Mouse (Mus musculus): ENCODE measurements around the gene Iqcg. TPM values are rescaled to one million over a fixed set of nuclear protein-coding genes. Genes with fewer than 3 reads are reported as not detected.

Iqcg gene
- total and polyA plus RNA-seq, 3 experiments = 0.01 to 2.0 (median 1.8) TPM

DNA sequence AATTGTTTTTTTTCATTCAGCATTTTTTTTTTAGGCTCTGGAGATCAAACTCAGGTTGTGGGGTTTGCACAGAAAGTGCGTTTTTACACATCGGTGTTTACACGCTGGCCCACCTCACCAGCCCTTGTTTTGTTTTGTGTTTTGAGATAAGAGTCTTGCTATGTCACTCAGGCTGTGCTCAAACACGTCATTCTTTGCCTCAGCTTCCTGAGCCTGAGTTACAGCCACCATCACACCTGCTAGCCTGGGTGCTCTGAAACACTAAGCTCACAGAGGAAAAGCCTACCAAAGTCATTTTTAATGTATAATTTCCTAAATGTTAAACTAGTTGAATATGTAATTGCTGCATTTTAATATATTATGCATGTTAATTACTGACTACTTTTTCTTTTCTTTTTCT is 74.6 kb downstream of the Iqcg start:
- DNase-seq = no peak

DNA sequence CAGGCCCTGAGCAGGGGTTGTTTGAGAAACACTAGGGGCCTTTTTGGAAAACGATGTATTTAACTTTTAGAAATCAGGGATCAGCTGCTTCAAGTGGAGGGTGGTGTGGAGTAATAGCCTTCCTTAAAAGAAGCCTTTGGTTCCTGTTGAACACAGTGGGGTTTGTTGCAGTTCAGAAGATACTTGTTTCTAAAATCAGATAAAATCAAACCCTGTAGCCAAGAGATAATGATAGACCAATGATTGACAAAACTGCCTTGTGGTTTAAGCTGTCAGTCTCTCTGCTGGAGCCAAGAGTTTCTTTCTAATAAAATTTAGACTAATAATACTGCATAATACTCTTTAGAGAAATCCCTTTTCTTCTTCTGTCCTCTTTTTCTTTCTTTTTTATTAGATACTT is 75.8 kb downstream of the Iqcg start:
- no peak for DNase-seq

DNA sequence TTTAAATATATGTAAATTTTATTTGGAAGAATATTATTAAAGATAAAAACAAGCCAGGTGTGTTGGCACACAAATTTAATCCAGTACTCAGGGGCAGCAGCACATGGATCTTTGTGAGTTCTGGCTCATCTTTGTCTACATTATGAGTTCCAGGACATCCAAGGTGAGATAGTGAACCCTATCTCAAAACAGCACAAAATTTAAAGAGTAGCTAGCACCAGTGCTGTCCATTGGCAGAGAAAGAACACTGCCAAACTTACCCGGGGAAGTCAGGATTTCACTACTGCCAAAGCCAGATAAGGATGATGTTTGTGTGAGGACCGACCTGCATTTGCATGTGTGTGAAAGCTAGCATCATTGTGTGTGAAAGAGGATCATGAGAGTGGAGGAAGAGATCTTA is 83.0 kb downstream of the Iqcg start:
- DNase-seq = no peak

DNA sequence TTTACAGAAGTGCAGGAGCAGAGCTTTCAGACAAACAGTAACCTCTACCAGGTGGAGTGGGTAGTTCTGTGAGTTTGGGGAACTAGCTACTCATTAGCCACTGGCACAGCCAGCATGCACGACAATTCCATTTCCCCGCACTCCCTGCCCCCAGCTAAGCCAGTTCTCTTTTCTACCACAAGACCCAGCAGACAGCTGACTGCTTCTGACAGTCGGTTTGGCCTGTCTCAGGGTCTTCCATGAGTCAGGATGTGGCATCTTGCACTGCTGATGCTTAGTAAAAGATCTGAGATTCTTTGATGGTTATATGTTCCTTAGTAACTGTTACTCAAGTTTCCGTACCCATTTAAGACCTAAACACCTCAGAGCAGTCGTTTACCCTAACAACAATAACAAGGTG is 83.5 kb downstream of the Iqcg start:
- no peak for DNase-seq

Small RNAs within 50 kb of the gene (microRNA-seq; reads per million reads assigned to microRNA genes)
- 0 reads per million in 2 experiments for gene Gm22231
- gene Mir1947 = 8.6 to 18.6 reads per million in 2 experiments

Other genes starting within 250 kb of the Iqcg start
- not detected for gene Smbd1, start 245.7 kb downstream of the Iqcg start, total RNA-seq (2021)
- gene Smbd1, start 245.7 kb downstream of the Iqcg start, polyA plus RNA-seq (2012; rRNA removed) = not detected in 2 replicates
- gene Fyttd1, start 178.7 kb downstream of the Iqcg start, total RNA-seq (2021) = 100 to 1,000 TPM; 102 to 133 TPM
- gene Fyttd1, start 178.7 kb downstream of the Iqcg start, polyA plus RNA-seq (2012; rRNA removed) = 2.7 and 2.9 TPM in 2 replicates
- 10 to 100 TPM; 23.7 to 32.4 TPM for gene Rubcn, start 178.5 kb downstream of the Iqcg start, total RNA-seq (2021)
- 31.1 TPM in 2 replicates for gene Rubcn, start 178.5 kb downstream of the Iqcg start, polyA plus RNA-seq (2012; rRNA removed)
- 10 to 100 TPM; 31.3 to 37.6 TPM for gene Lrch3, start 142.1 kb downstream of the Iqcg start, total RNA-seq (2021)
- 14.9 and 17.8 TPM in 2 replicates for gene Lrch3, start 142.1 kb downstream of the Iqcg start, polyA plus RNA-seq (2012; rRNA removed)
- gene Rpl35a, start 235 bp upstream of the Iqcg start, total RNA-seq (2021) = 100 to 1,000 TPM; 378 to 722 TPM
- 23.8 and 26.0 TPM in 2 replicates for gene Rpl35a, start 235 bp upstream of the Iqcg start, polyA plus RNA-seq (2012; rRNA removed)
- gene Lmln, start 6.3 kb upstream of the Iqcg start, total RNA-seq (2021) = 10 to 100 TPM; 16.5 to 17.2 TPM
- gene Lmln, start 6.3 kb upstream of the Iqcg start, polyA plus RNA-seq (2012; rRNA removed) = 5.5 and 9.6 TPM in 2 replicates
- gene Osbpl11, start 128.9 kb upstream of the Iqcg start, total RNA-seq (2021) = 10 to 100 TPM; 37.9 to 43.7 TPM
- gene Osbpl11, start 128.9 kb upstream of the Iqcg start, polyA plus RNA-seq (2012; rRNA removed) = 14.0 and 16.4 TPM in 2 replicates
- gene Snx4, start 195.2 kb upstream of the Iqcg start, total RNA-seq (2021) = 10 to 100 TPM; 45.5 to 47.4 TPM
- gene Snx4, start 195.2 kb upstream of the Iqcg start, polyA plus RNA-seq (2012; rRNA removed) = 2.6 and 6.9 TPM in 2 replicates

Measured in adrenal gland, adult 2 months (tissue).